Mouse (Mus musculus) neural tube, embryonic 11.5 days (tissue): ENCODE measurements around the gene 1700001P01Rik. TPM values are rescaled to one million over a fixed set of nuclear protein-coding genes. Genes with fewer than 3 reads are reported as not detected.
"Not testable (repeated sequence)": the region's sequence is repeated elsewhere in the genome, so short reads cannot be mapped to it uniquely, and the experiment has no call there.

Experiments used
- ATAC-seq: fragments of 200-750 bp; cut with Nextera tagmentation; 2 replicates; pipeline ENCODE4 v1.8.0; 2017; ENCODE audit warnings: moderate number of reproducible peaks, mild to moderate bottlenecking, moderate TSS enrichment, moderate library complexity; ENCODE audit not compliant: insufficient read depth, low FRiP score, low TSS enrichment
- DNase-seq: peaks from one replicate; pipeline ENCODE4 v3.0.0-alpha.2; 2015; ENCODE audit warnings: low spot score
- H3K27ac ChIP-seq: fragments of 300-500 bp; sonication (generic); 2 replicates; pipeline ENCODE4 v1.5.1; 2014; ENCODE audit warnings: low read depth, mild to moderate bottlenecking, low read length
- H3K27me3 ChIP-seq: fragments of 300-500 bp; sonication (generic); 2 replicates; pipeline ENCODE4 v1.6.1; 2014; ENCODE audit warnings: mild to moderate bottlenecking, low read length, mixed read lengths; ENCODE audit not compliant: control insufficient read depth, insufficient read depth
- H3K36me3 ChIP-seq: fragments of 300-500 bp; sonication (generic); 2 replicates; pipeline ENCODE4 v1.6.1; 2014; ENCODE audit warnings: mild to moderate bottlenecking, low read length, moderate library complexity, mixed read lengths; ENCODE audit not compliant: control insufficient read depth, insufficient read depth
- H3K4me1 ChIP-seq: fragments of 300-500 bp; sonication (generic); 2 replicates; pipeline ENCODE4 v1.6.1; 2014; ENCODE audit warnings: low read length, mixed read lengths; ENCODE audit not compliant: control insufficient read depth, insufficient read depth
- H3K4me2 ChIP-seq: fragments of 300-500 bp; sonication (generic); 2 replicates; pipeline ENCODE4 v1.6.1; 2014; ENCODE audit warnings: low read depth, mild to moderate bottlenecking, moderate library complexity
- H3K4me3 ChIP-seq: fragments of 300-500 bp; sonication (generic); 2 replicates; pipeline ENCODE4 v1.5.1; 2014; ENCODE audit warnings: low read depth, low read length
- H3K9ac ChIP-seq: fragments of 300-500 bp; sonication (generic); 2 replicates; pipeline ENCODE4 v1.6.1; 2014; ENCODE audit warnings: mild to moderate bottlenecking, low read length
- H3K9me3 ChIP-seq: fragments of 300-500 bp; sonication (generic); 2 replicates; pipeline ENCODE4 v1.6.1; 2016; ENCODE audit warnings: low read length; ENCODE audit not compliant: control insufficient read depth
- WGBS: fragments of 180-500 bp; shearing (Covaris S2); extraction: QIAGEN DNeasy Blood & Tissue Kit; methylation state at CpG from one replicate; pipeline ENCODE4 v1.1.7; 2014; 5-methylcytosine and 5-hydroxymethylcytosine counted together
- polyA plus RNA-seq: library from polyadenylated mRNA; unstranded; fragments of >200 nt; fragmentation: Nextera tagmentation; extraction: Ambion mirVana; gene quantifications from 2 replicates; pipeline ENCODE4 v1.2.1, GENCODE M21; 2014

1700001P01Rik gene
- polyA plus RNA-seq, 1 experiment from 2014 or later: not detected

DNA sequence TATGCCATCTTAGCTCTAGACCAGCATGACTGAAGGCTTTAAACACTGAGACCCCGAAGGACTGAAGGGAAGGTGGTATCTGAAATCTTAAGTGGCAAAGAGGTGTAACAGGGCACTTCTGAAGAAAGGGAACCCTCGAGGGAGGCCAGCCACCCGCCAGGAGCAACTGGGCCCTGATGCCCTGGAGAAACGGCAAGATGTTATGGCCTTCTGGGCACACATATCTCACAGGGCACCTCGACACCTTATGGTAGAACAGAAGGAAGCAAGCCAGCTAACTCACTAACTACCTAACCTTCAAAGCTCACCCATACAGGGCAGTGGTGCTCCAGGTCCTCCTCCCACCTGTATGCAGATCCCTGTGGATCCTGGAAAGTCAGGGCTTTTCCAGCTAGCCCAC, 33.6 kb downstream of the 1700001P01Rik start:
- WGBS: 92% methylated on average over 5 of the region's 5 CpGs
- H3K27ac ChIP-seq: no peak overlapping the region
- H3K9ac ChIP-seq: no peak overlapping the region
- H3K27me3 ChIP-seq: no peaks in the 10 kb centered on the region
- peaks cover 11% of the 10 kb centered on the region; the same call in 1 of the 2 replicates for H3K4me1 ChIP-seq
- H3K4me2 ChIP-seq: no peak overlapping the region
- ATAC-seq: no peak
- peaks cover 3% of the 10 kb centered on the region; the same call in 1 of the 2 replicates for H3K36me3 ChIP-seq
- H3K4me3 ChIP-seq: no peak overlapping the region
- no peak for DNase-seq
- H3K9me3 ChIP-seq: no peaks in the 10 kb centered on the region

- Histone ChIP-seq H3K27ac (no peak overlapping the region), H3K36me3 (no peaks in the 10 kb centered on the region), H3K9me3 (no peaks in the 10 kb centered on the region), H3K4me3 (no peak overlapping the region), H3K4me2 (no peak overlapping the region), H3K27me3 (no peaks in the 10 kb centered on the region), H3K9ac (no peak overlapping the region), H3K4me1 (peaks cover 11% of the 10 kb centered on the region; the same call in 1 of the 2 replicates)
- 65% methylated on average over 7 of the region's 7 CpGs for WGBS
- DNase-seq: no peak
- ATAC-seq: no peak
These were observed 35.5 kb downstream of the 1700001P01Rik start for GRCm38 (mm10) chr11:97740190-97740589.

- H3K9ac ChIP-seq: no peak overlapping the region
- no peaks in the 10 kb centered on the region for H3K27me3 ChIP-seq
- H3K27ac ChIP-seq: no peak overlapping the region
- H3K36me3 ChIP-seq: no peaks in the 10 kb centered on the region
- H3K9me3 ChIP-seq: no peaks in the 10 kb centered on the region
- DNase-seq (no peak), ATAC-seq (no peak)
- no peak overlapping the region for H3K4me3 ChIP-seq
- no peak overlapping the region for H3K4me2 ChIP-seq
- 88% methylated on average over 3 of the region's 3 CpGs for whole genome bisulfite sequencing
- H3K4me1 ChIP-seq: peaks cover 11% of the 10 kb centered on the region; the same call in 1 of the 2 replicates
These were observed 36.6 kb downstream of the 1700001P01Rik start for GRCm38 (mm10) chr11:97739155-97739554.

- Histone ChIP-seq H3K36me3 (no peaks in the 10 kb centered on the region), H3K27ac (no peak overlapping the region), H3K27me3 (no peaks in the 10 kb centered on the region), H3K9ac (no peak overlapping the region), H3K4me1 (peaks cover 11% of the 10 kb centered on the region; the same call in 1 of the 2 replicates), H3K4me3 (no peak overlapping the region), H3K9me3 (no peaks in the 10 kb centered on the region), H3K4me2 (no peak overlapping the region)
- ATAC-seq: no peak
- DNase-seq: no peak
- 68% methylated on average over 6 of the region's 6 CpGs for WGBS
These were observed 37.0 kb downstream of the 1700001P01Rik start for GRCm38 (mm10) chr11:97738703-97739102.

- 82% methylated on average over 4 of the region's 4 CpGs for WGBS
- ATAC-seq: no peak
- no peaks in the 10 kb centered on the region for H3K27me3 ChIP-seq
These were observed 38.1 kb downstream of the 1700001P01Rik start for GRCm38 (mm10) chr11:97737600-97737999.

GRCm38 (mm10) chr11:97736645-97737044, 39.1 kb downstream of the 1700001P01Rik start:
- no peak overlapping the region for H3K9ac ChIP-seq
- ATAC-seq (no peak), DNase-seq (no peak)
- H3K27ac ChIP-seq: no peak overlapping the region
- H3K4me3 ChIP-seq: no peak overlapping the region
- H3K36me3 ChIP-seq: no peaks in the 10 kb centered on the region
- H3K4me2 ChIP-seq: no peak overlapping the region
- no peaks in the 10 kb centered on the region for H3K9me3 ChIP-seq
- H3K27me3 ChIP-seq: no peaks in the 10 kb centered on the region
- WGBS: 91% methylated on average over 5 of the region's 5 CpGs
- no peaks in the 10 kb centered on the region for H3K4me1 ChIP-seq

More at GRCm38 (mm10) chr11:97737600-97737999, 38.1 kb downstream of the 1700001P01Rik start:
- no peak overlapping the region for H3K27ac ChIP-seq
- no peaks in the 10 kb centered on the region for H3K9me3 ChIP-seq
- no peak overlapping the region for H3K9ac ChIP-seq
- no peak overlapping the region for H3K4me3 ChIP-seq
- no peaks in the 10 kb centered on the region for H3K36me3 ChIP-seq
- no peak overlapping the region for H3K4me2 ChIP-seq
- 0 out of 2 replicates have a peak, but pooled peaks cover under 1% of the 10 kb centered on the region for H3K4me1 ChIP-seq
- no peak for DNase-seq

- WGBS: 86% methylated on average over 5 of the region's 5 CpGs
- not testable (repeated sequence) for H3K9me3 ChIP-seq, H3K4me1 ChIP-seq, H3K4me3 ChIP-seq, H3K27ac ChIP-seq, H3K4me2 ChIP-seq, H3K9ac ChIP-seq, H3K36me3 ChIP-seq, DNase-seq, ATAC-seq, H3K27me3 ChIP-seq
These were observed 40.9 kb downstream of the 1700001P01Rik start for GRCm38 (mm10) chr11:97734810-97735209.

- Histone ChIP-seq H3K27me3 (no peaks in the 10 kb centered on the region), H3K9ac (no peak overlapping the region), H3K4me3 (no peak overlapping the region), H3K36me3 (no peaks in the 10 kb centered on the region), H3K27ac (no peak overlapping the region), H3K4me2 (no peak overlapping the region), H3K4me1 (no peaks in the 10 kb centered on the region), H3K9me3 (no peaks in the 10 kb centered on the region)
- no peak for ATAC-seq
- WGBS: 49% methylated on average over 10 of the region's 10 CpGs
- DNase-seq: peak; percentile 29
These were observed 42.0 kb downstream of the 1700001P01Rik start for GRCm38 (mm10) chr11:97733689-97734088.

GRCm38 (mm10) chr11:97728730-97729129, 47.0 kb downstream of the 1700001P01Rik start:
- peaks cover 12% of the 10 kb centered on the region for H3K36me3 ChIP-seq
- no peaks in the 10 kb centered on the region; the same call in 1 of the 2 replicates for H3K4me1 ChIP-seq
- no peak overlapping the region for H3K4me2 ChIP-seq
- ATAC-seq (no peak), DNase-seq (no peak)
- no peak overlapping the region for H3K27ac ChIP-seq
- H3K4me3 ChIP-seq: no peak overlapping the region
- H3K9me3 ChIP-seq: no peaks in the 10 kb centered on the region
- H3K9ac ChIP-seq: no peak overlapping the region
- H3K27me3 ChIP-seq: no peaks in the 10 kb centered on the region
- 80% methylated on average over 7 of the region's 7 CpGs for WGBS
